Mouse (Mus musculus) retina, postnatal 1 day (tissue): ENCODE measurements at regions not wholly inside any gene's neighbourhood (a gene's known extent, or its start where the extent isn't known, plus 50 kb on each side); places are given as distances from the start of the nearest gene placed in this dataset.
"Not testable (repeated sequence)": the region's sequence is repeated elsewhere in the genome, so short reads cannot be mapped to it uniquely, and the experiment has no call there.

Experiments used
- DNase-seq: peaks from one replicate; pipeline ENCODE4 v3.0.0-alpha.2; 2012

DNA sequence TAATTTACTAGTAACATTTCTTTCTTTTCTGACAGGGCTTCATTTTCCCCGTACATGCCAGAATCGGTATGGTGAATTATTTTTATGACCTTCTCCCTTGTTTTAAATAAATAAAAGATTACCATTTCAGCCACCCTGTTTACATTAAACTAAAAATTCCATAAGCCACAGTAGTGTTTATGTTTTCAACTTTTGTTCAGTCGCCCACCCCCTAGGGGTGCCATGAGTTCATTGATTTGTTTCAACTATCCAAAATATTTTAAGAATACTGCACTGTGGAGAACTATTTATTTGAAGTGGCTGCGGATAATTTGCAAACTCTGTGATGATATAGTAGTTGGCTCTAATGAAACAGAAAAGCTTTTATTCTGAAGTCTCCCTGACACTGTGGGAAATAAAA is 132.9 kb downstream of the Tfec start:
- DNase-seq: no peak

DNA sequence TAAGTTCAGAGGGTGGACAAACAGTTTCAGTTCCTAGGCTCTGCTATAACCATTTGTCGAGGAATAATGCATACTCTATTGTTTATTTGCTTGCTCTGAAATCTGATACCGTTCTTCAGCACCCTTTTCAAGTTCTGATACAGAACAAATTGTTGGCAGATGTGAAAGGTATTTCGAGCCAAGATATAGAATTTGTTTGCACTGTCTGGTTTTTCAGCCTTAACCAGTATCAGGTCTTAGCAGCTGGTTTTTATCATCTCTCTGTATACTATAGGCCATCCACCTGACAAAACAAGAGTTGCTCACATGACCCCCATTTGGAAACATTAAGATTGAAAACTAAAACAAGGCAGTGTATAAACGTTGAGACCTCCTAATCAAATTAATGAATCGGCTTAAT is 133.5 kb downstream of the Tfec start:
- no peak for DNase-seq

GRCm38 (mm10) chr6:16755044-16755443 is 143.2 kb downstream of the Tfec start:
- not testable (repeated sequence) for DNase-seq

DNA sequence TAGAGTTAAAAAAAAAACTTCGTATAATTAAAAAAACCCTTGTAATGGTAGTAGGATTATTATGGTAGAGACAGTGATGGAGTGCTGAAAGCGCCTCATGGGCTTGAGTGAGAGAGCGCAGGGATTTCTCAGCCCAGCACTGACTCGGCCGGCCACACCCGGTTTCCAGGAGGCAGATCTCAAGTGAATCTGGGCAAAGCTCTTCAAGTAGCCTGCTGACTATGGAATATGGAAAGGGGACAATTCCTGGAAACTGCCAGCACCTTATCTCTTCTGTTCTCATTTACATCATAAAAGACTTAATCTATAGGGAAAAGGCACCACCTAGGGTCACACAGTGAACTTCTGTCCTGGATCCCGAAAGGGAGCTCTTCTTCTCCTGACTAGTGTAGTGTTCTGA is 165.1 kb downstream of the Tfec start:
- DNase-seq: no peak

DNA sequence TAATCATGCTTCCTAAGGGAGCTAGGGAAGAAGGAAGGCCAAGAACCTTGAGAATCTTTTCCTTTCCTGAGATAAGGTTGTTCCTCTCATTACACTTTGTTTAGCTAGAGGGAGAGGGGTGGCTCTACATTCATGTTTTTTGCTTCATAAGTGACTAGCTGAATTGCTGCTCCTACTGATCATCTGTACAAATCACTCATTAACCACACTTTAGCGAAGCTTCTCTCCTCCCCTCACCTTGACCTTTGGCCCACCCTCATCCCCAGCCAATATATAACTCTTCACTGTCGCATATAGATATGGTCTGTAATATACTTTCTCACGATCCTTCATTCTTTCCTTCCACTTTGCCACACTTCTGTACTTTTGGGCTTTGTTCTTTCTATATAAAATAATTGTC is 166.1 kb downstream of the Tfec start:
- no peak for DNase-seq

- DNase-seq: peak; percentile 97
These were observed 170.9 kb downstream of the Tfec start for GRCm38 (mm10) chr6:16727256-16727890.

GRCm38 (mm10) chr6:16725256-16725655 is 173.0 kb downstream of the Tfec start:
- DNase-seq: no peak

DNA sequence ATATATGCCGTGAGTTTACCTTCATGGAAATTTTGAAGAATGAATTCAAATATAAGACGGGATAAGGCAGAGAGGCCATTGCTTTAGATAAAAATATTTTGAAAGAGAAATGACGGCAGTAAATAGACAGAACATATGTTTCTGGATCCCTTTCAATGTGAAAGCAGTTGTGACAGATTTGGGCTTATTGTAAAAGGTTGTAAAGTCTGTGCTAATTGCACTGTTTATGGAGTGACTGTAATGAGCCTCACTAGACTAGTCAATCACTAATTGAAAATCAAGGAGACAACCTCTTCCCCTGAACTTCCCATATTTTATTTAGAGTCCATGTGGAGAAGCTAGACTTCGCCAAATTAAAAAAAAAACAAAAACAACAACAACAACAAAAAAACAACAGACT is 193.7 kb downstream of the Tfec start:
- DNase-seq: no peak

DNA sequence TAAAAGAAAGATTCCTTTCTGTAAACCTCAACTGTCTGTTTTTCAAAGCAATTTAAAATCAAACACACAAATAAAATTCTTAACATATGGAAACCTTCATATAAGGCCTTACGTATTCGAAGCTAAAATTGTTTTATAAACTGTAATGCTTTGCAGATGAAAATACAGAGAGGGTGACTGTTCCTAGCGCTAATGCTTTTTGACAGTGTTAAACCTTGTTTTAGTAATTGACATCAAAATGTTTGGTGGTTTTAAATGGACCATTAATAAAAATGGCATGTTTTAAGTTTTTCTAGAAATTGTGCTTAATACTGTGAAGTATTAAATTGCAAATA is 194.9 kb downstream of the Tfec start:
- DNase-seq: no peak

- DNase-seq: no peak
These were observed 195.4 kb downstream of the Tfec start for GRCm38 (mm10) chr6:16702706-16703411.

- DNase-seq: no peak
These were observed 201.0 kb downstream of the Tfec start for GRCm38 (mm10) chr6:16697285-16697684.

DNA sequence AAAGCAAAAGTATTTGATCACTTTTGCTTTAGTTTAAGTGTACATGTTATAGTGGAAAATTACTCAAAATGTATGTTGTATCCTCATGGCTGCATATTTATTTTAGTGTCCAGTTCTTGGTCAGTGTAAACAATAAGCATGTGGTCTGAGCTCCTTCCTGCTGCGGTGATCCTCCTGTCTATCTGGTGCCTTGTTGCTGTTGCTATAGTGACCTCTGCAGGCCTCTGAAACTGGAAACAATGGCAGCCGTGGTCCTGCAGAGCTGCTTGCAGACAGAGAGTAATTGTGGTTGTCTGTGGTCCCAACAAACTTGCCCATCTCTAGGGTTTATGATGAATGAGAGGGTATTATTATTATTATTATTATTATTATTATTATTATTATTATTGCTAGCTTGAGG is 230.2 kb downstream of the Tfec start:
- peak; percentile 69 for DNase-seq

- no peak for DNase-seq
These were observed 231.0 kb downstream of the Tfec start for GRCm38 (mm10) chr6:16667241-16667640.

- DNase-seq: no peak
These were observed 252.0 kb downstream of the Tfec start for GRCm38 (mm10) chr6:16646269-16646668.

GRCm38 (mm10) chr6:16643519-16643918 is 254.7 kb downstream of the Tfec start:
- no peak for DNase-seq

DNA sequence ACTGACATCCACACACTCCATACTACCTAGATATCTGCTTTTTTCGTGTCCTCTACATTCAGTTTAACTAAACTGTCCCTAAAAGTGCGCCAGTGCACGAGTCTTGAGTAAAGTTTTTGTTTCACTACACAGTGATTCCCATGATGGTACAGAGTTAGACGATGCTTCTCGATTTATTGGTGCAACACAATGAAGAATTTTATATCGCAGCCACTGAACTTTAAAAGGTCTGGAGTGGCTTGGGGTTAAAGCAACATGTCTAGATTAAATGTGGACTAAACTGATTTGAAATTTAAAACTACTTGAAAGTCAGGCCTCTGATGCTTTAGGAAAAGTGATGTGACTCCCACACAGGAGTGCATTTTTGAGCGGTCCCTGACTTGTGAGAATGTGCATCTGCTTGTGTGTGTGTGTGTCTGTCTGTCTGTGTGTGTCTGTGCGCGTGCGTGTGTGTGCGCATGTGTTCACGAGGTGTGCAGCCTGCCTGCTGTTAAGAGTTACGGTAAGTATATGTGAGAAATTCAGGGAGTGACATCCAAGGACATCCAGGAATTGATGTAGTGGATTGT is 261.4 kb downstream of the Tfec start:
- DNase-seq: no peak

GRCm38 (mm10) chr6:16636108-16636507 is 262.1 kb downstream of the Tfec start:
- DNase-seq: peak; percentile 2

- peak; percentile 92 for DNase-seq
These were observed 290.7 kb downstream of the Tfec start for GRCm38 (mm10) chr6:16607393-16608023.

DNA sequence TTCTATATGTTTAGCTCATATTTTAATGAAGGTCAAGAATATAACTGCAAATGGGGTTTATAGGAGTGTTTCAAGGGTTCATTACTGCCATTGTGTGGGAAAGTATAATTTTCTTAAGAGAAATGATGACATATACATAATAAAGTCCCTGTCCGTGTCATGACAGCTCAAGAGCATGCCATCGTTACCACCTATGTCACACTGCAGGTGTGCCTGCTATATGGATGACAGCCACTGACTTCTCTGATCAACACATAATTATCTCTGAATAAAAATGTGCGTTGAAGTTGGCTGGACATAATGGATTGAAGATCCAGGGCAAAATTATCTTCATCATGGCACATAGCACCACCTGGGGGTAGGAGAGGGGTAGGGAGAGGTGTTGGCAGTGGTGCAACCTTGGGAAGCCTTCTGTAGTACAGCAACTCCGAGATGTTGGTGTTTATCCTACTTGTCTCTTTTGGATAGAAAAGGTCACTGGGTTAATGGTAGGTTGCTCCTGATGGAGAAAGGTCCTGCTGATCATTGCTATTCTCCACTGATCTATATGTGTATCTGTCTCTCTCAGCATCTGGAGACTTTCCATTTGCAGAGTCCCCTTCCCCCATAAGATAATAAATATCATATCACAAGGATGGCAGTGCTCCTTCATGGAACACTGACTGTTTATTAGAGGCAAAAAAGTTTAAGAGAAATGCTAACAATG is 291.4 kb downstream of the Tfec start:
- no peak for DNase-seq

DNA sequence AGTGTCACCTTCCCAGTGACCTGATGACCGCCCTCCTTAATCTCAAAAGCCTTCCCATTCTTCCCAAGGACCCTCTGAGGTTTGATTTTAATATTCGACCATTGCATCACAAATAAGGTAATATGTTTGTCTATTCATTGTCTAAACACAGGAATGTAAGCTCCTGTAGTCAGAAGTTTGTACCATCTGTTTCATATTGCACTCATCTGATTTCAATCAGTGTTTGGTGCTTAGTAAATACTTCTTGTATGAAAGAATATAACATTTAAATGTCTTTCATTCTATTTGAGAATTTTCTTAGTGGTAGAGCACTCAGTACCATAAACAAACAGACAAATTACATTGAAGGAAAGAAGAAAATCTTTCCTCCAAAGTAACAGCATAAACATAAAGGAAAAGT is 305.8 kb downstream of the Tfec start:
- no peak for DNase-seq

DNA sequence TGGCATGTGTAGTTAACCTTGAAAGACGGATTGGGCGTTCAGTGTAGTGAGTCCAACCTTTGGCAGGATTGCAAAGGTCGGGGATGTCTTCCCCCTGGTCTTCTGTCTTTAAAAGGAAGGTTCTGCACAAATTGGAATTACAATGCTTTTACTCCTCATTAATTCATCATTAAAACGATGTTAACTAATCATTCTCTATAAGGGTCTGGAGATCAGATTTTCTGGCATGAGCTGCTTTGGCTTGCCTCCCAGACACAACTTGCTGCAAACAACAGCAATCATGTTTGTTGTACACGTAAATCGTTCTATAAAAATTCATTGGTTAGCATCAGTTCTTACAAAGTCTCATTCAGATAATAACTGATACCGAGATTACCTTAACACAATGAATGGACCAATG is 315.9 kb downstream of the Tfec start:
- DNase-seq: peak; percentile 2

DNA sequence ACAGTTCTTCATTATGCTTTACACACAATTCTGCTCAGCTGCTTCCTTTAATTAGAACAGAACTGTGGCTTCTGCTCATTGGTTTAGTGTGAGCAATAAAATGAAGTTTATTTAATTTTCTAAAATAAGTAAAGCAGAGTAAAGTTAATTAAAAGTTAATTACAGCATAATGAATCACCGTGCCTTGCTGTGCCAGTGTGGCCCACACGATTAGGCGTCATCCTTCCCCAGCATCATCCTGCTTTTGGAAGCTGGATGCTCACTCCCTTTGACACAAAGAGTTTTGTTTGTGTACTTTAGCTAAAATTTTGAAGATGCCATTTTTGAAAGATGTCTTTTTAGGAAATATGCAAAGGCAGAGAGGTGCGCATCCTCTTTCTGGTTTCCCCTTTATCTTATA is 316.4 kb downstream of the Tfec start:
- no peak for DNase-seq

GRCm38 (mm10) chr6:16575875-16576274 is 322.4 kb downstream of the Tfec start:
- DNase-seq: no peak

DNA sequence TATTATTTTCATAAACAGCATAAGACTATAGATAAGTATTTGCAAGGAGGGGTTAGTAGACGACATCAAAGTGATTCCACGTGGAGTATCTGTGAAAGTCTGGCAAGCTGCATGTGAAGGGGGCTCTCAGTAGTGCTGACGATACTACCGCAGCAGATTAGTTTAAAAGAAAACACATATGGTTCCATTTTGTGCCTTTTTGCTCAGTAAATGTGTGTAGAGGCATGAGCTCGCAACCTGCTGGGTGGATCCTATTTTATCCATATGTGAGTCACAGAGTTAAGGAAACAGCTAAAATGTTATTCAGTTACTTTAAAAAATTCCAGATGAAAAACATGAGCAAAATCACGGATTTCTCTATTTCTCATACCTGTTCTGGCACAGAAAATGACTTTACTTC is 325.4 kb downstream of the Tfec start:
- no peak for DNase-seq
